8 mouse cellular contexts compared by ENCODE assay signal in genomic region chr1:160791381-160792155, GRCm38 (mm10). TPM values are rescaled to one million over a fixed set of nuclear protein-coding genes. Genes with fewer than 3 reads are reported as not detected.
DNase-seq lines count a peak whose midpoint lies in the region; ATAC-seq and TF ChIP-seq lines count a peak whose summit lies in the region.

No protein-coding gene starts in this region.

- 5% methylated on average over 20 of the region's 20 CpGs for WGBS in lung, adult 2 months
- WGBS in forebrain, embryonic 16.5 days = 9% methylated on average over 20 of the region's 20 CpGs
- WGBS in intestine, embryonic 16.5 days = 5% methylated on average over 20 of the region's 20 CpGs
- 10% methylated on average over 20 of the region's 20 CpGs for whole genome bisulfite sequencing in midbrain, embryonic 15.5 days

- TF ChIP-seq CTCF in lung, adult 2 months (IDR thresholded peaks at IDR 0.05; ENCODE audit: insufficient read depth, low read length) = no peak

- H3K27me3 ChIP-seq in forebrain, embryonic 16.5 days (replicated peaks; ENCODE audit: control insufficient read depth, insufficient read depth, low read length) = no peaks in the 10 kb centered on the region
- H3K27me3 ChIP-seq in intestine, embryonic 16.5 days (replicated peaks; ENCODE audit: control insufficient read depth, insufficient read depth, low read length) = no peaks in the 10 kb centered on the region
- no peaks in the 10 kb centered on the region for H3K27me3 ChIP-seq in midbrain, embryonic 15.5 days (replicated peaks)

- no peaks in the 10 kb centered on the region for H3K36me3 ChIP-seq in forebrain, embryonic 16.5 days (ENCODE audit: control insufficient read depth, insufficient read depth)
- H3K36me3 ChIP-seq in intestine, embryonic 16.5 days (ENCODE audit: control insufficient read depth, insufficient read depth, low read length) = no peaks in the 10 kb centered on the region
- no peaks in the 10 kb centered on the region for H3K36me3 ChIP-seq in midbrain, embryonic 15.5 days (replicated peaks)

- peak overlapping the region; percentile 87 for H3K4me2 ChIP-seq in forebrain, embryonic 16.5 days (ENCODE audit: low read length)
- peak overlapping the region; percentile 77 for H3K4me2 ChIP-seq in intestine, embryonic 16.5 days (ENCODE audit: low read depth, low read length)
- H3K4me2 ChIP-seq in midbrain, embryonic 15.5 days = peak overlapping the region; percentile 98

- TF ChIP-seq POLR2A in lung, adult 2 months (IDR thresholded peaks at IDR 0.05; ENCODE audit: borderline replicate concordance, extremely low read depth, low read depth, low read length) = no peak

- ATAC-seq in forebrain, embryonic 16.5 days = peak; percentile 15; the same call in 1 of the 2 replicates
- peak; percentile 47 for ATAC-seq in intestine, embryonic 16.5 days
- no peak; the same call in 1 of the 2 replicates for ATAC-seq in midbrain, embryonic 15.5 days (replicated peaks)

- no peak for DNase-seq in lung, adult 2 months
- no peak for DNase-seq in lung, postnatal 14 days
- DNase-seq in NIH3T3 (ENCODE audit: low read depth) = peak; percentile 59
- DNase-seq in thymus, postnatal 4 days = no peak
- DNase-seq in spleen, adult 18-20 months = no peak

- peak overlapping the region; percentile 74 for H3K4me3 ChIP-seq in lung, adult 2 months (replicated peaks; ENCODE audit: extremely low read depth, low read depth, low read length)
- H3K4me3 ChIP-seq in forebrain, embryonic 16.5 days (replicated peaks; ENCODE audit: low read length) = peak overlapping the region; percentile 96
- H3K4me3 ChIP-seq in intestine, embryonic 16.5 days (ENCODE audit: low read length) = peak overlapping the region; percentile 91
- H3K4me3 ChIP-seq in midbrain, embryonic 15.5 days = peak overlapping the region; percentile 86

- H3K27ac ChIP-seq in forebrain, embryonic 16.5 days (ENCODE audit: low read length) = no peak overlapping the region
- H3K27ac ChIP-seq in intestine, embryonic 16.5 days (ENCODE audit: low read length) = peak overlapping the region; percentile 68
- no peak overlapping the region for H3K27ac ChIP-seq in midbrain, embryonic 15.5 days

- H3K4me1 ChIP-seq in lung, adult 2 months (ENCODE audit: control insufficient read depth, insufficient read depth, low read length) = no peaks in the 10 kb centered on the region; the same call in 1 of the 2 replicates
- peaks cover 7% of the 10 kb centered on the region for H3K4me1 ChIP-seq in forebrain, embryonic 16.5 days (replicated peaks; ENCODE audit: control insufficient read depth, insufficient read depth, low read length)
- no peaks in the 10 kb centered on the region for H3K4me1 ChIP-seq in intestine, embryonic 16.5 days (ENCODE audit: control insufficient read depth, insufficient read depth, low read length)
- H3K4me1 ChIP-seq in midbrain, embryonic 15.5 days = peaks cover 11% of the 10 kb centered on the region

- peak overlapping the region; percentile 92 for H3K9ac ChIP-seq in forebrain, embryonic 16.5 days (replicated peaks; ENCODE audit: low read depth, low read length)
- H3K9ac ChIP-seq in intestine, embryonic 16.5 days (ENCODE audit: low read depth, low read length) = peak overlapping the region; percentile 89
- peak overlapping the region; percentile 79 for H3K9ac ChIP-seq in midbrain, embryonic 15.5 days

- no peaks in the 10 kb centered on the region for H3K9me3 ChIP-seq in forebrain, embryonic 16.5 days (ENCODE audit: control insufficient read depth, low read length)
- no peaks in the 10 kb centered on the region for H3K9me3 ChIP-seq in intestine, embryonic 16.5 days (ENCODE audit: control insufficient read depth, low read length)
- no peaks in the 10 kb centered on the region for H3K9me3 ChIP-seq in midbrain, embryonic 15.5 days

RNA-seq across cellular contexts. Expression of gene Rabgap1l, which starts 1.4 kb away (rescaled TPM):
- 15.7 and 25.6 TPM in 2 replicates for polyA plus RNA-seq in lung, adult 2 months (2012; rRNA removed)
- polyA plus RNA-seq in forebrain, embryonic 16.5 days (2015; fragmentation: Nextera tagmentation; extraction: Ambion mirVana) = 44.1 and 49.4 TPM in 2 replicates
- 16.7 and 18.5 TPM in 2 replicates for polyA plus RNA-seq in intestine, embryonic 16.5 days (2015; fragmentation: Nextera tagmentation; extraction: Ambion mirVana)
- 32.9 and 38.3 TPM in 2 replicates for polyA plus RNA-seq in midbrain, embryonic 15.5 days (2015; fragmentation: Nextera tagmentation; extraction: Ambion mirVana)
